Mouse (Mus musculus) heart, embryonic 15.5 days (tissue): ENCODE measurements at regions not wholly inside any gene's neighbourhood (a gene's known extent, or its start where the extent isn't known, plus 50 kb on each side); places are given as distances from the start of the nearest gene placed in this dataset.
"Not testable (repeated sequence)": the region's sequence is repeated elsewhere in the genome, so short reads cannot be mapped to it uniquely, and the experiment has no call there.

Experiments used
- ATAC-seq: fragments of 200-750 bp; cut with Nextera tagmentation; replicated peaks from 2 replicates; pipeline ENCODE4 v1.8.0; 2017; ENCODE audit warnings: low read depth, moderate TSS enrichment; ENCODE audit not compliant: insufficient number of reproducible peaks, insufficient read depth, low FRiP score
- H3K27ac ChIP-seq: fragments of 300-500 bp; sonication (generic); 2 replicates; pipeline ENCODE4 v1.5.1; 2015; ENCODE audit warnings: mild to moderate bottlenecking, inconsistent platforms
- H3K27me3 ChIP-seq: fragments of 300-500 bp; sonication (generic); 2 replicates; pipeline ENCODE4 v1.6.1; 2015; ENCODE audit warnings: inconsistent platforms
- H3K36me3 ChIP-seq: fragments of 300-500 bp; sonication (generic); 2 replicates; pipeline ENCODE4 v1.6.1; 2015; ENCODE audit warnings: mild to moderate bottlenecking, inconsistent platforms
- H3K4me1 ChIP-seq: fragments of 300-500 bp; sonication (generic); replicated peaks from 2 replicates; pipeline ENCODE4 v1.6.1; 2015; ENCODE audit warnings: inconsistent platforms
- H3K4me2 ChIP-seq: fragments of 300-500 bp; sonication (generic); 2 replicates; pipeline ENCODE4 v1.6.1; 2015; ENCODE audit warnings: inconsistent platforms, mild to moderate bottlenecking, moderate library complexity
- H3K4me3 ChIP-seq: fragments of 300-500 bp; sonication (generic); 2 replicates; pipeline ENCODE4 v1.5.1; 2015; ENCODE audit warnings: mild to moderate bottlenecking, inconsistent platforms
- H3K9ac ChIP-seq: fragments of 300-500 bp; sonication (generic); 2 replicates; pipeline ENCODE4 v1.6.1; 2015; ENCODE audit warnings: mild to moderate bottlenecking, inconsistent platforms
- H3K9me3 ChIP-seq: fragments of 300-500 bp; sonication (generic); replicated peaks from 2 replicates; pipeline ENCODE4 v1.6.1; 2016; ENCODE audit warnings: inconsistent platforms
- WGBS: fragments of 180-500 bp; shearing (Covaris S2); methylation state at CpG from one replicate; pipeline ENCODE4 v1.1.7; 2015; ENCODE audit warnings: mixed read lengths; 5-methylcytosine and 5-hydroxymethylcytosine counted together

- no peaks in the 10 kb centered on the region for H3K9me3 ChIP-seq
- H3K36me3 ChIP-seq, result no peaks in the 10 kb centered on the region
- ATAC-seq, result no peak
- H3K9ac ChIP-seq, result no peak overlapping the region
- H3K27ac ChIP-seq, result no peak overlapping the region
- no peak overlapping the region for H3K4me2 ChIP-seq
- H3K4me1 ChIP-seq, result no peaks in the 10 kb centered on the region
- H3K4me3 ChIP-seq, result no peak overlapping the region
- no peaks in the 10 kb centered on the region for H3K27me3 ChIP-seq
- WGBS, result 62% methylated on average over 2 of the region's 2 CpGs
Measured at GRCm38 (mm10) chr5:45382804-45383203, 67.2 kb downstream of the Qdpr start.

GRCm38 (mm10) chr5:45378486-45378885 lies 71.5 kb downstream of the Qdpr start:
- 9% methylated on average over 2 of the region's 2 CpGs for WGBS
- Histone ChIP-seq H3K27me3 (no peaks in the 10 kb centered on the region), H3K4me3 (no peak overlapping the region), H3K9me3 (no peaks in the 10 kb centered on the region), H3K4me2 (no peak overlapping the region), H3K36me3 (no peaks in the 10 kb centered on the region), H3K4me1 (no peaks in the 10 kb centered on the region), H3K27ac (no peak overlapping the region), H3K9ac (no peak overlapping the region)
- no peak for ATAC-seq

GRCm38 (mm10) chr5:45373069-45373468 lies 77.0 kb downstream of the Qdpr start:
- Histone ChIP-seq H3K4me3 (no peak overlapping the region), H3K9ac (no peak overlapping the region), H3K36me3 (no peaks in the 10 kb centered on the region), H3K4me2 (no peak overlapping the region), H3K27ac (no peak overlapping the region), H3K4me1 (no peaks in the 10 kb centered on the region), H3K27me3 (no peaks in the 10 kb centered on the region), H3K9me3 (no peaks in the 10 kb centered on the region)
- ATAC-seq, result no peak
- WGBS, result 70% methylated on average over 2 of the region's 2 CpGs

GRCm38 (mm10) chr5:45368451-45368850 lies 81.6 kb downstream of the Qdpr start:
- Histone ChIP-seq H3K9me3 (no peaks in the 10 kb centered on the region), H3K9ac (no peak overlapping the region), H3K4me1 (no peaks in the 10 kb centered on the region), H3K27ac (no peak overlapping the region), H3K4me3 (no peak overlapping the region), H3K36me3 (no peaks in the 10 kb centered on the region), H3K27me3 (no peaks in the 10 kb centered on the region), H3K4me2 (no peak overlapping the region)
- no peak for ATAC-seq
- 52% methylated on average over 6 of the region's 6 CpGs for WGBS

- Histone ChIP-seq H3K4me1 (no peaks in the 10 kb centered on the region), H3K4me2 (no peak overlapping the region), H3K4me3 (no peak overlapping the region), H3K9ac (no peak overlapping the region), H3K27ac (no peak overlapping the region), H3K27me3 (no peaks in the 10 kb centered on the region), H3K36me3 (no peaks in the 10 kb centered on the region), H3K9me3 (no peaks in the 10 kb centered on the region)
- ATAC-seq, result no peak
Measured at GRCm38 (mm10) chr5:45360189-45360588, 89.8 kb downstream of the Qdpr start.

GRCm38 (mm10) chr5:45340411-45340810 lies 109.6 kb downstream of the Qdpr start:
- Histone ChIP-seq H3K4me3 (no peak overlapping the region), H3K9me3 (no peaks in the 10 kb centered on the region), H3K27me3 (no peaks in the 10 kb centered on the region), H3K4me2 (no peak overlapping the region), H3K27ac (no peak overlapping the region), H3K4me1 (no peaks in the 10 kb centered on the region), H3K9ac (no peak overlapping the region), H3K36me3 (no peaks in the 10 kb centered on the region)
- WGBS, result 72% methylated on average over 3 of the region's 3 CpGs
- no peak for ATAC-seq

GRCm38 (mm10) chr5:45336801-45337200 lies 113.2 kb downstream of the Qdpr start:
- Histone ChIP-seq H3K4me1 (no peaks in the 10 kb centered on the region), H3K4me3 (no peak overlapping the region), H3K27me3 (no peaks in the 10 kb centered on the region), H3K9ac (no peak overlapping the region), H3K9me3 (no peaks in the 10 kb centered on the region), H3K27ac (no peak overlapping the region), H3K36me3 (no peaks in the 10 kb centered on the region), H3K4me2 (no peak overlapping the region)
- WGBS, result 52% methylated on average over 2 of the region's 2 CpGs
- no peak for ATAC-seq

- not testable (repeated sequence) for H3K4me1 ChIP-seq, H3K27me3 ChIP-seq, ATAC-seq, H3K9ac ChIP-seq, H3K27ac ChIP-seq, H3K4me3 ChIP-seq, H3K4me2 ChIP-seq, H3K9me3 ChIP-seq, H3K36me3 ChIP-seq
- WGBS, result 45% methylated on average over 2 of the region's 2 CpGs
Measured at GRCm38 (mm10) chr5:45324468-45324867, 125.6 kb downstream of the Qdpr start.

GRCm38 (mm10) chr5:45323500-45323899 lies 126.5 kb downstream of the Qdpr start:
- no peaks in the 10 kb centered on the region for H3K27me3 ChIP-seq
- H3K9ac ChIP-seq, result no peak overlapping the region
- H3K9me3 ChIP-seq, result no peaks in the 10 kb centered on the region
- WGBS, result 60% methylated on average over 4 of the region's 4 CpGs
- no peak overlapping the region for H3K27ac ChIP-seq
- no peaks in the 10 kb centered on the region for H3K4me1 ChIP-seq
- no peaks in the 10 kb centered on the region for H3K36me3 ChIP-seq
- H3K4me2 ChIP-seq, result no peak overlapping the region
- H3K4me3 ChIP-seq, result no peak overlapping the region
- ATAC-seq, result no peak

GRCm38 (mm10) chr5:45318026-45318425 lies 132.0 kb downstream of the Qdpr start:
- Histone ChIP-seq H3K4me2 (no peak overlapping the region), H3K36me3 (no peaks in the 10 kb centered on the region), H3K4me3 (no peak overlapping the region), H3K27me3 (no peaks in the 10 kb centered on the region), H3K4me1 (no peaks in the 10 kb centered on the region), H3K27ac (no peak overlapping the region), H3K9ac (no peak overlapping the region), H3K9me3 (no peaks in the 10 kb centered on the region)
- WGBS, result 46% methylated on average over 2 of the region's 2 CpGs
- ATAC-seq, result no peak

GRCm38 (mm10) chr5:45301120-45301519 lies 148.9 kb downstream of the Qdpr start:
- Histone ChIP-seq H3K27ac (0 out of 2 replicates have a peak overlapping the region, but pooled peaks have one; percentile 47), H3K27me3 (no peaks in the 10 kb centered on the region), H3K4me1 (no peaks in the 10 kb centered on the region), H3K4me2 (no peak overlapping the region), H3K9me3 (no peaks in the 10 kb centered on the region), H3K36me3 (no peaks in the 10 kb centered on the region), H3K4me3 (no peak overlapping the region), H3K9ac (no peak overlapping the region)
- ATAC-seq, result no peak
- 57% methylated on average over 1 of the region's 1 CpGs for WGBS

- ATAC-seq, result no peak
- no peak overlapping the region for H3K9ac ChIP-seq
Measured at GRCm38 (mm10) chr5:45298872-45299271, 151.2 kb downstream of the Qdpr start.

More at GRCm38 (mm10) chr5:45298872-45299271, 151.2 kb downstream of the Qdpr start:
- H3K4me2 ChIP-seq, result no peak overlapping the region
- no peaks in the 10 kb centered on the region for H3K27me3 ChIP-seq
- no peak overlapping the region for H3K4me3 ChIP-seq
- no peaks in the 10 kb centered on the region for H3K4me1 ChIP-seq
- WGBS, result 19% methylated on average over 2 of the region's 2 CpGs
- H3K9me3 ChIP-seq, result no peaks in the 10 kb centered on the region
- no peaks in the 10 kb centered on the region for H3K36me3 ChIP-seq
- no peak overlapping the region for H3K27ac ChIP-seq
